Mouse (Mus musculus): ENCODE data around the gene Utp14b. TPM values are rescaled to one million over a fixed set of nuclear protein-coding genes. Genes with fewer than 3 reads are reported as not detected.

Gene Utp14b
- polyA plus RNA-seq, 1 experiment from 2014 or later: 1.3 TPM

- 93% methylated on average over 9 of the region's 9 CpGs for WGBS
- Histone ChIP-seq H3K27me3 (ENCODE audit: control insufficient read depth, insufficient read depth, low read length) (no peaks in the 10 kb centered on the region), H3K4me3 (ENCODE audit: low read depth, low read length) (no peak overlapping the region), H3K9me3 (ENCODE audit: control insufficient read depth, low read length) (no peaks in the 10 kb centered on the region), H3K4me1 (replicated peaks; ENCODE audit: control insufficient read depth, insufficient read depth) (0 out of 2 replicates have a peak, but pooled peaks cover 3% of the 10 kb centered on the region), H3K4me2 (replicated peaks; ENCODE audit: low read depth) (no peak overlapping the region), H3K9ac (ENCODE audit: low read length) (no peak overlapping the region), H3K36me3 (ENCODE audit: control insufficient read depth, insufficient read depth, low read length) (peaks cover 10% of the 10 kb centered on the region; the same call in 1 of the 2 replicates), H3K27ac (replicated peaks) (no peak overlapping the region)
- TF ChIP-seq EP300 (optimal IDR thresholded peaks at IDR 0.05) (no peak), CTCF (IDR thresholded peaks at IDR 0.05; ENCODE audit: low read depth) (no peak)
- DNase-seq (ENCODE audit: low spot score): no peak
- no peak for ATAC-seq (ENCODE audit: low FRiP score, low TSS enrichment)
Measured at GRCm38 (mm10) chr1:78665954-78666499, 8.2 kb downstream of the Utp14b start.

GRCm38 (mm10) chr1:78666585-78666984 lies 8.7 kb downstream of the Utp14b start:
- no peak overlapping the region for H3K9ac ChIP-seq (ENCODE audit: low read length)
- no peak for ATAC-seq (ENCODE audit: low FRiP score, low TSS enrichment)
- TF ChIP-seq EP300 (optimal IDR thresholded peaks at IDR 0.05): no peak
- no peak for TF ChIP-seq CTCF (IDR thresholded peaks at IDR 0.05; ENCODE audit: low read depth)
- H3K27ac ChIP-seq (replicated peaks): no peak overlapping the region
- DNase-seq (ENCODE audit: low spot score): no peak
- WGBS: 86% methylated on average over 1 of the region's 1 CpGs
- H3K4me3 ChIP-seq (ENCODE audit: low read depth, low read length): no peak overlapping the region
- H3K27me3 ChIP-seq (ENCODE audit: control insufficient read depth, insufficient read depth, low read length): no peaks in the 10 kb centered on the region
- H3K4me2 ChIP-seq (replicated peaks; ENCODE audit: low read depth): no peak overlapping the region
- H3K36me3 ChIP-seq (ENCODE audit: control insufficient read depth, insufficient read depth, low read length): peaks cover 10% of the 10 kb centered on the region; the same call in 1 of the 2 replicates
- H3K4me1 ChIP-seq (replicated peaks; ENCODE audit: control insufficient read depth, insufficient read depth): no peaks in the 10 kb centered on the region
- no peaks in the 10 kb centered on the region for H3K9me3 ChIP-seq (ENCODE audit: control insufficient read depth, low read length)

GRCm38 (mm10) chr1:78682291-78682690 lies 24.5 kb downstream of the Utp14b start:
- H3K4me2 ChIP-seq (replicated peaks; ENCODE audit: low read depth): no peak overlapping the region
- H3K27me3 ChIP-seq (ENCODE audit: control insufficient read depth, insufficient read depth, low read length): no peaks in the 10 kb centered on the region
- H3K27ac ChIP-seq (replicated peaks): no peak overlapping the region
- H3K4me1 ChIP-seq (replicated peaks; ENCODE audit: control insufficient read depth, insufficient read depth): no peaks in the 10 kb centered on the region
- no peak for DNase-seq (ENCODE audit: low spot score)
- ATAC-seq (ENCODE audit: low FRiP score, low TSS enrichment): no peak
- H3K36me3 ChIP-seq (ENCODE audit: control insufficient read depth, insufficient read depth, low read length): peaks cover 3% of the 10 kb centered on the region; the same call in 1 of the 2 replicates
- no peak overlapping the region for H3K4me3 ChIP-seq (ENCODE audit: low read depth, low read length)
- TF ChIP-seq CTCF (IDR thresholded peaks at IDR 0.05; ENCODE audit: low read depth) (no peak), EP300 (optimal IDR thresholded peaks at IDR 0.05) (no peak)
- no peaks in the 10 kb centered on the region for H3K9me3 ChIP-seq (ENCODE audit: control insufficient read depth, low read length)
- 82% methylated on average over 3 of the region's 3 CpGs for WGBS
- H3K9ac ChIP-seq (ENCODE audit: low read length): no peak overlapping the region

- TF ChIP-seq EP300 (optimal IDR thresholded peaks at IDR 0.05) (no peak), CTCF (IDR thresholded peaks at IDR 0.05; ENCODE audit: low read depth) (no peak)
- H3K27ac ChIP-seq (replicated peaks): no peak overlapping the region
- no peak for DNase-seq (ENCODE audit: low spot score)
- WGBS: 82% methylated on average over 8 of the region's 8 CpGs
- no peaks in the 10 kb centered on the region for H3K4me1 ChIP-seq (replicated peaks; ENCODE audit: control insufficient read depth, insufficient read depth)
- ATAC-seq (ENCODE audit: low FRiP score, low TSS enrichment): no peak
- no peak overlapping the region for H3K4me3 ChIP-seq (ENCODE audit: low read depth, low read length)
- H3K9me3 ChIP-seq (ENCODE audit: control insufficient read depth, low read length): no peaks in the 10 kb centered on the region
- no peaks in the 10 kb centered on the region for H3K27me3 ChIP-seq (ENCODE audit: control insufficient read depth, insufficient read depth, low read length)
- H3K9ac ChIP-seq (ENCODE audit: low read length): no peak overlapping the region
- H3K36me3 ChIP-seq (ENCODE audit: control insufficient read depth, insufficient read depth, low read length): peaks cover 3% of the 10 kb centered on the region; the same call in 1 of the 2 replicates
- H3K4me2 ChIP-seq (replicated peaks; ENCODE audit: low read depth): no peak overlapping the region
Measured at GRCm38 (mm10) chr1:78684128-78684527, 26.3 kb downstream of the Utp14b start.

- no peak for ATAC-seq (ENCODE audit: low FRiP score, low TSS enrichment)
- no peak overlapping the region for H3K4me3 ChIP-seq (ENCODE audit: low read depth, low read length)
Measured at GRCm38 (mm10) chr1:78686872-78687271, 29.0 kb downstream of the Utp14b start.

GRCm38 (mm10) chr1:78688149-78688548 lies 30.3 kb downstream of the Utp14b start:
- no peak for DNase-seq (ENCODE audit: low spot score)

More at GRCm38 (mm10) chr1:78686872-78687271, 29.0 kb downstream of the Utp14b start:
- Histone ChIP-seq H3K27me3 (ENCODE audit: control insufficient read depth, insufficient read depth, low read length) (no peaks in the 10 kb centered on the region), H3K36me3 (ENCODE audit: control insufficient read depth, insufficient read depth, low read length) (peaks cover 3% of the 10 kb centered on the region; the same call in 1 of the 2 replicates), H3K4me2 (replicated peaks; ENCODE audit: low read depth) (no peak overlapping the region), H3K4me1 (replicated peaks; ENCODE audit: control insufficient read depth, insufficient read depth) (no peaks in the 10 kb centered on the region), H3K9me3 (ENCODE audit: control insufficient read depth, low read length) (no peaks in the 10 kb centered on the region), H3K27ac (replicated peaks) (no peak overlapping the region), H3K9ac (ENCODE audit: low read length) (no peak overlapping the region)
- peak; percentile 70 for TF ChIP-seq CTCF (IDR thresholded peaks at IDR 0.05; ENCODE audit: low read depth)
- no peak for TF ChIP-seq EP300 (optimal IDR thresholded peaks at IDR 0.05)
- DNase-seq (ENCODE audit: low spot score): no peak

More at GRCm38 (mm10) chr1:78688149-78688548, 30.3 kb downstream of the Utp14b start:
- ATAC-seq (ENCODE audit: low FRiP score, low TSS enrichment): no peak
- no peak overlapping the region for H3K4me3 ChIP-seq (ENCODE audit: low read depth, low read length)
- H3K9me3 ChIP-seq (ENCODE audit: control insufficient read depth, low read length): no peaks in the 10 kb centered on the region
- no peaks in the 10 kb centered on the region for H3K4me1 ChIP-seq (replicated peaks; ENCODE audit: control insufficient read depth, insufficient read depth)
- H3K9ac ChIP-seq (ENCODE audit: low read length): no peak overlapping the region
- 87% methylated on average over 7 of the region's 7 CpGs for WGBS
- TF ChIP-seq CTCF (IDR thresholded peaks at IDR 0.05; ENCODE audit: low read depth) (peak; percentile 55), EP300 (optimal IDR thresholded peaks at IDR 0.05) (no peak)
- no peaks in the 10 kb centered on the region for H3K27me3 ChIP-seq (ENCODE audit: control insufficient read depth, insufficient read depth, low read length)
- H3K36me3 ChIP-seq (ENCODE audit: control insufficient read depth, insufficient read depth, low read length): no peaks in the 10 kb centered on the region
- no peak overlapping the region for H3K27ac ChIP-seq (replicated peaks)
- H3K4me2 ChIP-seq (replicated peaks; ENCODE audit: low read depth): no peak overlapping the region
